Mouse (Mus musculus): ENCODE results near the gene Cmtm2b. TPM values are rescaled to one million over a fixed set of nuclear protein-coding genes. Genes with fewer than 3 reads are reported as not detected.

The Cmtm2b gene
- polyA plus RNA-seq, 1 experiment from 2014 or later: not detected

DNA sequence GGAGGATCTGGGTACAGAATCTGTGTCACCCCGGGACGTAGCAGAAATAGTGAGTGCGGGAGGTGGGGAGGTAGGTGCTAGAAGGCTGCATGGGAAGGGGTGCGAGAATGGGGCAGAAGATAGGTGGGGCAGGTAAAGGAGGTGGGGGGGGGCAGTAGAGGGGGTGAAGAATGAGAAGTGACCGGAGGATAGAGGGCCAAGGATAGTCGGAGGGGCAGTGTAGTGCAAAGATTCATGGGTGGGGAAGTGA is 17.9 kb downstream of the Cmtm2b start:
- peak overlapping the region; percentile 66 for H3K4me2 ChIP-seq (ENCODE audit: low read length)
- no peaks in the 10 kb centered on the region for H3K9me3 ChIP-seq (ENCODE audit: control insufficient read depth, low read length)
- no peaks in the 10 kb centered on the region for H3K27me3 ChIP-seq (replicated peaks; ENCODE audit: control insufficient read depth, insufficient read depth, low read length)
- H3K4me3 ChIP-seq (ENCODE audit: low read depth, low read length): peak overlapping the region; percentile 73
- ATAC-seq (replicated peaks; ENCODE audit: low FRiP score, low TSS enrichment, low read depth): no peak
- no peak for DNase-seq (ENCODE audit: low spot score)
- 0% methylated on average over 6 of the region's 6 CpGs for whole genome bisulfite sequencing
- peaks cover 19% of the 10 kb centered on the region for H3K4me1 ChIP-seq (replicated peaks; ENCODE audit: control insufficient read depth, insufficient read depth, low read length)
- H3K9ac ChIP-seq (ENCODE audit: low read length): peak overlapping the region; percentile 92
- peak overlapping the region; percentile 91; the same call in 1 of the 2 replicates for H3K27ac ChIP-seq (ENCODE audit: low read depth)
- H3K36me3 ChIP-seq (ENCODE audit: control insufficient read depth, insufficient read depth, low read length): peaks cover 19% of the 10 kb centered on the region

DNA sequence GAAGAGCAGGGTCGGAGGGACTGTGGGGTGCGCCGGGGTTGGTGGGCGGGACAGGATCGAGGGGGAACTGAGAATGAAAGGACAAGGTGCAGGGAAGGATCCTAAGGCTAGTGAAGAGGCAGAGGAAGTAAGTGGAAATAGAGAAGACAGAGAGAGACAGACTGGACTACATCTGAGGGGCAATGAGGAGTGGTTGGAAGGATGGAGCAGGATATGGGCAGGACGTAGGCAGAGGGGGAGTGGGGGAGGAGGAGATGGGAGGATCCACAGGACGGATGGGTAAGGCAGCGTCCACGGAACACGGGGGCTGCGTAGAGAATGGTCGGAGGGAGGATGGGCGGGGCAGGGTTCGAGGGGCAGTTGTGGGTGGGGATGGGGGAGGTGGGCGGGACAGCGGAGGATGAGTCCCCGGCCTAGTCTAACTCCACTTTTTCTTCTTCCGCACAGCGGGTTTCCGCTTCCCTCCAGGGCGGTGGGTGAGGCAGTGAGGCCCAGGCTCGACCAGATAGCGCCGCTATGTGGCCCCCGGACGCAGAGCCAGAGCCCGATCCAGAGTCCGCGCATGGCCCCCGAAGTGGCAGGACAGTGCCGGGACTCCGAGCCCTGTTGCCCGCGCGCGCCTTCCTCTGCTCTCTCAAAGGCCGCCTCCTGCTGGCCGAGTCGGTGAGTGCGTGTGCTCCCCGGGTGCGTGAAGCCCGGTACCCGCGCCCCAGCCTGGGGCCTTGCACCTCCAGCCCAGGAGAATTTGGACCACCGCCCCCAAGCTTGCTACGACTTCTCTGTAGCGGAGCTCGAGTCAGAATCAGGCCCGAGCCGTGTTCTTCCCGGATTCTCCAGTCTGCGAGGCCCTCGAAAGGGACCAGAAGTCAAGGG is 18.4 kb downstream of the Cmtm2b start:
- H3K9me3 ChIP-seq (ENCODE audit: control insufficient read depth, low read length): no peaks in the 10 kb centered on the region
- peaks cover 24% of the 10 kb centered on the region for H3K36me3 ChIP-seq (ENCODE audit: control insufficient read depth, insufficient read depth, low read length)
- H3K27ac ChIP-seq (ENCODE audit: low read depth): peak overlapping the region; percentile 91
- H3K4me2 ChIP-seq (ENCODE audit: low read length): peak overlapping the region; percentile 66
- peaks cover 19% of the 10 kb centered on the region for H3K4me1 ChIP-seq (replicated peaks; ENCODE audit: control insufficient read depth, insufficient read depth, low read length)
- H3K27me3 ChIP-seq (replicated peaks; ENCODE audit: control insufficient read depth, insufficient read depth, low read length): no peaks in the 10 kb centered on the region
- DNase-seq (ENCODE audit: low spot score): no peak
- WGBS: under 1% methylated on average over 54 of the region's 54 CpGs
- ATAC-seq (replicated peaks; ENCODE audit: low FRiP score, low TSS enrichment, low read depth): peak; percentile 81
- peak overlapping the region; percentile 73 for H3K4me3 ChIP-seq (ENCODE audit: low read depth, low read length)
- peak overlapping the region; percentile 92 for H3K9ac ChIP-seq (ENCODE audit: low read length)

DNA sequence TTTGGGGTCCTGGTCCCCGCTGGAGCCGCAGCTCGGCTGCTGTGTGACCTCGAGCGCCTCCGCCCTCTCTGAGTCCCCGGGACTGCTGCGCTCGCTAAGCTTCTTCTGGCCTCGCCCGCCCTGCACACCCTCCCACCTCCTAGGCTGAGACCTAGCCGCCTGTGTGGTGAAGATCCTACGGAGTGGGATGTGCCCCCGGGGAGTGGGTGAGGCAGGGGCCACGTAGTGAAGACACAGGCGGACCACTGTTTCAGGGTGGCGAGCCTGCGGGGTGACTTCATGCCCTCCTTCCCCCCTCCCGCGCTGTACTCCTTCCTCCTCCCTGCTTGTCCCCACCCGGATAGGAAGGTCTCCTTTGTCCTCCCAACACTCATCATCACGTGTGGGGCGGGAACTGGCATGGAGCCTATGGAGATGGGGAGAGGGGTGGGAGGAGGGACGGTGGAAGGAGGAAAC is 19.1 kb downstream of the Cmtm2b start:
- Histone ChIP-seq H3K36me3 (ENCODE audit: control insufficient read depth, insufficient read depth, low read length) (peaks cover 31% of the 10 kb centered on the region), H3K27me3 (replicated peaks; ENCODE audit: control insufficient read depth, insufficient read depth, low read length) (no peaks in the 10 kb centered on the region), H3K9me3 (ENCODE audit: control insufficient read depth, low read length) (no peaks in the 10 kb centered on the region), H3K9ac (ENCODE audit: low read length) (peak overlapping the region; percentile 92), H3K4me2 (ENCODE audit: low read length) (peak overlapping the region; percentile 66), H3K4me1 (replicated peaks; ENCODE audit: control insufficient read depth, insufficient read depth, low read length) (peaks cover 19% of the 10 kb centered on the region), H3K27ac (ENCODE audit: low read depth) (peak overlapping the region; percentile 91), H3K4me3 (ENCODE audit: low read depth, low read length) (peak overlapping the region; percentile 73)
- under 1% methylated on average over 24 of the region's 24 CpGs for WGBS
- peak; percentile 89 for DNase-seq (ENCODE audit: low spot score)
- peak; percentile 76 for ATAC-seq (replicated peaks; ENCODE audit: low FRiP score, low TSS enrichment, low read depth)

DNA sequence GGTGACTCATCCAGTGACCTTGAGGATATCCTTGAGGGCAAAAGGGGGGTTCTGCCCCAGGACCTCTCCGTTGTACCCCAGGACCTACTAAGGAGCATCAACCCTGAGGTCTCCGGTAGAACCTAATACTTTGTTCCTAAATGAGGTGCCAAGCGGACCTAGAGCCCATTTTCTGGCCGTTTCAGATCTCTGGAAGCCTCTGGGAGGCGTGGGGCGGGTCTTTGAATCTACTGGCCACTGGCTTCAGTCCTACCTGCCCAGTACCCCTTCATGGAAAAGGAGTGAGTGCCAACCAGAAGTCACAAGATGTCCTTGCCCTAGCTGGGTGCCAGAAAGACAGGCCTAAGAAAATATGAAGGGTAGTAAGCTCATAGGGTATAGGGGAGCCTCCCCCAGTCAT is 19.6 kb downstream of the Cmtm2b start:
- WGBS: 42% methylated on average over 6 of the region's 6 CpGs
- DNase-seq (ENCODE audit: low spot score) (peak; percentile 59), ATAC-seq (replicated peaks; ENCODE audit: low FRiP score, low TSS enrichment, low read depth) (no peak)
- peak overlapping the region; percentile 66 for H3K4me2 ChIP-seq (ENCODE audit: low read length)
- peak overlapping the region; percentile 73 for H3K4me3 ChIP-seq (ENCODE audit: low read depth, low read length)
- no peaks in the 10 kb centered on the region for H3K27me3 ChIP-seq (replicated peaks; ENCODE audit: control insufficient read depth, insufficient read depth, low read length)
- H3K27ac ChIP-seq (ENCODE audit: low read depth): peak overlapping the region; percentile 91
- peak overlapping the region; percentile 92; the same call in 1 of the 2 replicates for H3K9ac ChIP-seq (ENCODE audit: low read length)
- peaks cover 36% of the 10 kb centered on the region for H3K36me3 ChIP-seq (ENCODE audit: control insufficient read depth, insufficient read depth, low read length)
- H3K4me1 ChIP-seq (replicated peaks; ENCODE audit: control insufficient read depth, insufficient read depth, low read length): peaks cover 19% of the 10 kb centered on the region
- no peaks in the 10 kb centered on the region for H3K9me3 ChIP-seq (ENCODE audit: control insufficient read depth, low read length)

DNA sequence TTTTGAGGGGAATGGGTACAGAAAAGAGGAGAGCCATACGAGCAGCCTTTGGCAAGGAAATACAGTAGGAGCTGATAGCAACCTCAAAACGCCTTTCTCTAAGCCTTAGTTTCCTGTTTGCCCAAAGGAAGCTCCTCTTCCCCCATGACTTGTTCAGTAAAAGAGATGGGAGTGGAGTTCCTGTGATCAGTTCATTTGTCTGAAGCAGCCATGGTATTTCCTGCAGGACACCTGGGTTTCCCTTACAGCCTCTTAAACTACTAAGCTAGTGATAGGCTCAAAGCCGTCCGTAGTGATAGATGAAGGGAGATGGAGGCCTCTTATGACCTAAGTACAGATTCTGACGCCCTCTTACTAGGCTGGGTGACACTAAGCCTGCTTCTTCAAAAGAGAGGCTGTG is 20.4 kb downstream of the Cmtm2b start:
- DNase-seq (ENCODE audit: low spot score) (no peak), ATAC-seq (replicated peaks; ENCODE audit: low FRiP score, low TSS enrichment, low read depth) (no peak)
- H3K9me3 ChIP-seq (ENCODE audit: control insufficient read depth, low read length): no peaks in the 10 kb centered on the region
- H3K4me1 ChIP-seq (replicated peaks; ENCODE audit: control insufficient read depth, insufficient read depth, low read length): peaks cover 19% of the 10 kb centered on the region
- peaks cover 44% of the 10 kb centered on the region for H3K36me3 ChIP-seq (ENCODE audit: control insufficient read depth, insufficient read depth, low read length)
- 71% methylated on average over 5 of the region's 5 CpGs for WGBS
- no peak overlapping the region for H3K4me3 ChIP-seq (ENCODE audit: low read depth, low read length)
- 0 out of 2 replicates have a peak overlapping the region, but pooled peaks have one; percentile 0 for H3K4me2 ChIP-seq (ENCODE audit: low read length)
- H3K9ac ChIP-seq (ENCODE audit: low read length): no peak overlapping the region
- H3K27ac ChIP-seq (ENCODE audit: low read depth): no peak overlapping the region
- no peaks in the 10 kb centered on the region for H3K27me3 ChIP-seq (replicated peaks; ENCODE audit: control insufficient read depth, insufficient read depth, low read length)

DNA sequence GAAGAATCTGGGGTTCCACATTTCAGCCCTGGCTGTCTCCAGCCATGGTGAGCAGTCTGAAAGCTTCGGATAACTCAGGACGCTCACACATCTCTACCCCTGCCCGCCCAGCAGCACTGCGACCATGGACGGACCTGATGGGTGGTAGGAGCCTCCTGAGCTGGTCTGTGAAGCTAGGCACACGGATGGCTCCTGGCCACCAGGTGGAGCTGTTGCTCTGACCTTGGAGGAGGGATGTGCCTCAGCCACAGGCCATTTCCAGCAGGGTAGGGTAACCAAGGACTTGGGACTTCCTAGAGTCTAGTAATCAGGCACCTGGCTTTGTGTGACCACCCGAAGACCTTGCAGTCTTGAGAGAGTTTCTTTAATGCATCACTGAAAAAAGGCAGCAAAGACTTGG is 21.9 kb downstream of the Cmtm2b start:
- Histone ChIP-seq H3K27me3 (replicated peaks; ENCODE audit: control insufficient read depth, insufficient read depth, low read length) (no peaks in the 10 kb centered on the region), H3K9ac (ENCODE audit: low read length) (no peak overlapping the region), H3K4me1 (replicated peaks; ENCODE audit: control insufficient read depth, insufficient read depth, low read length) (peaks cover 19% of the 10 kb centered on the region), H3K36me3 (ENCODE audit: control insufficient read depth, insufficient read depth, low read length) (peaks cover 54% of the 10 kb centered on the region), H3K4me2 (ENCODE audit: low read length) (no peak overlapping the region), H3K9me3 (ENCODE audit: control insufficient read depth, low read length) (no peaks in the 10 kb centered on the region), H3K27ac (ENCODE audit: low read depth) (no peak overlapping the region), H3K4me3 (ENCODE audit: low read depth, low read length) (no peak overlapping the region)
- DNase-seq (ENCODE audit: low spot score) (peak; percentile 93), ATAC-seq (replicated peaks; ENCODE audit: low FRiP score, low TSS enrichment, low read depth) (peak; percentile 22; the same call in 1 of the 2 replicates)
- WGBS: 12% methylated on average over 7 of the region's 7 CpGs

DNA sequence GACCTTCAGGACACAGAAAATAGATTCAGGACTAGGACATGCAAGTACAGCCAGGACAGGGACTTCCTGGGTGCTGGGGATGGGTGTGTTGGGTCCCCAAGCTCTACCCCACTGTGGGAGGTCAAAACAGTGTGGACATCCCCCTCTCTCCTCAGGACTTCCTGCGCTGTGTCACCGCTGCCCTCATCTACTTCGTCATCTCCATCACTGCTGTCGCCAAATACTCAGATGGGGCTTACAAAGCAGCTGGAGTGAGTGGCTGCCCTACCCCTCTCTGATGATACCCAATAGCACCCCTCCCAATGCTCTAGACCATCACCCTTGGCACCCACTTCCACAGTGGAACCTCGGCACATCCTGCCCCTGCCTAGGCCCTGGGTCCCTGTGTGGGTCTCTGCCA is 22.6 kb downstream of the Cmtm2b start:
- Histone ChIP-seq H3K27me3 (replicated peaks; ENCODE audit: control insufficient read depth, insufficient read depth, low read length) (no peaks in the 10 kb centered on the region), H3K36me3 (ENCODE audit: control insufficient read depth, insufficient read depth, low read length) (peaks cover 56% of the 10 kb centered on the region), H3K27ac (ENCODE audit: low read depth) (no peak overlapping the region), H3K9ac (ENCODE audit: low read length) (no peak overlapping the region), H3K9me3 (ENCODE audit: control insufficient read depth, low read length) (no peaks in the 10 kb centered on the region), H3K4me3 (ENCODE audit: low read depth, low read length) (no peak overlapping the region), H3K4me2 (ENCODE audit: low read length) (no peak overlapping the region), H3K4me1 (replicated peaks; ENCODE audit: control insufficient read depth, insufficient read depth, low read length) (peaks cover 13% of the 10 kb centered on the region)
- WGBS: 88% methylated on average over 5 of the region's 5 CpGs
- ATAC-seq (replicated peaks; ENCODE audit: low FRiP score, low TSS enrichment, low read depth) (no peak), DNase-seq (ENCODE audit: low spot score) (no peak)

DNA sequence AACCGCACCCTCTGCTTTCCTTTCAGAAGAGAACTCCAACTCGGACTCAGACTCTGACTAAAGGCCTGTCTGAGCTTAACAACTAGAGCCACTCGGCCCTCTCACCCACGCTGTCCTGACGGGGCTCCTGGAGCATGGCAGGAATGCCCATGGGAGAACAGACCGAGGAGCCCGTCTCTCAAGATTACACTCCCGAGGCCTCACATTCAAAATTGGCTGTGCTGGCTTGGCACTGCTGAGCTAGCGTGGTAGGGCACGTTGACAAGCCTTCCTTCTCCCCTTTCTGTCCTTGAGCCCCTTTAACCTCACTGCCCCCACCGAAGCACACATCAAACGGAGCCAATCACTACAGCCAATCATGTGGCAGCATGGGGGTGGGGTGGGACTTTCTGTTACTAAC is 24.7 kb downstream of the Cmtm2b start:
- ATAC-seq (replicated peaks; ENCODE audit: low FRiP score, low TSS enrichment, low read depth) (no peak), DNase-seq (ENCODE audit: low spot score) (no peak)
- H3K9me3 ChIP-seq (ENCODE audit: control insufficient read depth, low read length): no peaks in the 10 kb centered on the region
- H3K27me3 ChIP-seq (replicated peaks; ENCODE audit: control insufficient read depth, insufficient read depth, low read length): no peaks in the 10 kb centered on the region
- no peak overlapping the region for H3K4me2 ChIP-seq (ENCODE audit: low read length)
- no peak overlapping the region for H3K9ac ChIP-seq (ENCODE audit: low read length)
- H3K27ac ChIP-seq (ENCODE audit: low read depth): no peak overlapping the region
- peaks cover 56% of the 10 kb centered on the region for H3K36me3 ChIP-seq (ENCODE audit: control insufficient read depth, insufficient read depth, low read length)
- H3K4me3 ChIP-seq (ENCODE audit: low read depth, low read length): no peak overlapping the region
- WGBS: 67% methylated on average over 12 of the region's 12 CpGs
- peaks cover 8% of the 10 kb centered on the region for H3K4me1 ChIP-seq (replicated peaks; ENCODE audit: control insufficient read depth, insufficient read depth, low read length)

DNA sequence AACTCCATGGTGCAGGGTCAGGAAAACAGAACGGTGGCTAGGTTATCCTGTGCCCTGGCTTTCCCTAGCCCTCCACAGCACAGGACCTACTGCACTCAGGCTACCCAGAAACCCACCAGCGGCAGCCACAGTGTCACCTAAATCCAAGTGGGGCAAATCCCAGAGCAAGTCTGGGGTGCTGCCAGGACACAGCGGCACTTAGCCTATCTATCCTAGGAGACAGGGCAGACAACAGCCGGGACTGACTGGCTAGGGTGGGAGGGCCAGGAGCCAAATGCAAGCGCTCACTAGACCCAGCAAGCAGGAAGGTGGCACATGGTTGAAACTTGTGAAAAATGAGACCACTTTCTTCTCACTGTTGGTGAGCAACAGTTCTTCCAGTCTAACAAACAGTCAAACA is 26.9 kb downstream of the Cmtm2b start:
- ATAC-seq (replicated peaks; ENCODE audit: low FRiP score, low TSS enrichment, low read depth) (no peak), DNase-seq (ENCODE audit: low spot score) (no peak)
- Histone ChIP-seq H3K36me3 (ENCODE audit: control insufficient read depth, insufficient read depth, low read length) (peaks cover 54% of the 10 kb centered on the region), H3K27me3 (replicated peaks; ENCODE audit: control insufficient read depth, insufficient read depth, low read length) (no peaks in the 10 kb centered on the region), H3K27ac (ENCODE audit: low read depth) (no peak overlapping the region), H3K9me3 (ENCODE audit: control insufficient read depth, low read length) (no peaks in the 10 kb centered on the region), H3K4me1 (replicated peaks; ENCODE audit: control insufficient read depth, insufficient read depth, low read length) (peaks cover under 1% of the 10 kb centered on the region; the same call in 1 of the 2 replicates), H3K9ac (ENCODE audit: low read length) (no peak overlapping the region), H3K4me2 (ENCODE audit: low read length) (no peak overlapping the region), H3K4me3 (ENCODE audit: low read depth, low read length) (no peak overlapping the region)
- 79% methylated on average over 5 of the region's 5 CpGs for WGBS
